In genomic region chr16:3122145-3122860, GRCm38 (mm10) we compare ENCODE assay signal across 8 mouse cellular contexts.
A peak's percentile ranks its signal among the peaks of the same experiment; 100 is the strongest.
DNase-seq lines count a peak whose midpoint lies in the region; ATAC-seq and TF ChIP-seq lines count a peak whose summit lies in the region.
"Not testable (repeated sequence)": the region's sequence is repeated elsewhere in the genome, so short reads cannot be mapped to it uniquely, and the experiment has no call there.

No protein-coding gene starts in this region.

- peak; percentile 17 for ATAC-seq in CD4-positive, CD25-positive, alpha-beta regulatory T cell, adult 4 months
- peak; percentile 22; the same call in 1 of the 2 replicates for ATAC-seq in forebrain, embryonic 11.5 days (replicated peaks; ENCODE audit: low FRiP score)
- peak; percentile 19; the same call in 1 of the 2 replicates for ATAC-seq in hindbrain, embryonic 12.5 days (ENCODE audit: low FRiP score)
- ATAC-seq in kidney, embryonic 16.5 days (ENCODE audit: low FRiP score, low TSS enrichment) = peak; percentile 12; the same call in 1 of the 2 replicates
- peak; percentile 27; the same call in 1 of the 2 replicates for ATAC-seq in liver, embryonic 14.5 days (ENCODE audit: insufficient read depth)
- ATAC-seq in midbrain, embryonic 13.5 days = peak; percentile 44; the same call in 1 of the 2 replicates
- ATAC-seq in stomach, postnatal 0 days (ENCODE audit: low FRiP score, low TSS enrichment) = peak; percentile 17; the same call in 1 of the 2 replicates

- not testable (repeated sequence) for TF ChIP-seq EP300 in liver, embryonic 14.5 days (IDR thresholded peaks at IDR 0.05; ENCODE audit: low read depth); stomach, postnatal 0 days (optimal IDR thresholded peaks at IDR 0.05)

- DNase-seq in WW6 (ENCODE audit: low read depth, low spot score) = peak; percentile 4
- not testable (repeated sequence) for DNase-seq in forebrain, embryonic 11.5 days (ENCODE audit: low spot score); liver, embryonic 14.5 days (ENCODE audit: low read depth in 3 of 3, low spot score in 3 of 3); stomach, postnatal 0 days (ENCODE audit: low spot score)

- H3K9me3 ChIP-seq in forebrain, embryonic 11.5 days (ENCODE audit: control insufficient read depth, low read length); hindbrain, embryonic 12.5 days (replicated peaks); kidney, embryonic 16.5 days (ENCODE audit: low read length); liver, embryonic 14.5 days (ENCODE audit: control insufficient read depth, low read length); midbrain, embryonic 13.5 days; stomach, postnatal 0 days (ENCODE audit: control insufficient read depth, low read length): not testable (repeated sequence)

- not testable (repeated sequence) for H3K27ac ChIP-seq in forebrain, embryonic 11.5 days (ENCODE audit: low read depth, low read length); hindbrain, embryonic 12.5 days; kidney, embryonic 16.5 days (ENCODE audit: low read length); liver, embryonic 14.5 days; midbrain, embryonic 13.5 days; stomach, postnatal 0 days (replicated peaks)

- H3K9ac ChIP-seq in forebrain, embryonic 11.5 days (ENCODE audit: low read length); hindbrain, embryonic 12.5 days; kidney, embryonic 16.5 days (replicated peaks; ENCODE audit: low read length); liver, embryonic 14.5 days (replicated peaks); midbrain, embryonic 13.5 days (replicated peaks); stomach, postnatal 0 days (ENCODE audit: low read length): not testable (repeated sequence)

- 53% methylated on average over 4 of the region's 6 CpGs for WGBS in forebrain, embryonic 11.5 days
- WGBS in hindbrain, embryonic 12.5 days = 59% methylated on average over 4 of the region's 6 CpGs
- WGBS in kidney, embryonic 16.5 days = 58% methylated on average over 4 of the region's 6 CpGs
- 39% methylated on average over 4 of the region's 6 CpGs for WGBS in liver, embryonic 14.5 days (ENCODE audit: insufficient replicate concordance)
- 51% methylated on average over 4 of the region's 6 CpGs for WGBS in midbrain, embryonic 13.5 days
- WGBS in stomach, postnatal 0 days = 50% methylated on average over 4 of the region's 6 CpGs

- H3K27me3 ChIP-seq in forebrain, embryonic 11.5 days (ENCODE audit: control insufficient read depth, insufficient read depth, low read length); hindbrain, embryonic 12.5 days; kidney, embryonic 16.5 days (ENCODE audit: insufficient read depth, low read length); liver, embryonic 14.5 days (ENCODE audit: control insufficient read depth, insufficient read depth, low read length); midbrain, embryonic 13.5 days; stomach, postnatal 0 days (ENCODE audit: control insufficient read depth, insufficient read depth, low read length): not testable (repeated sequence)

- not testable (repeated sequence) for H3K4me2 ChIP-seq in forebrain, embryonic 11.5 days (ENCODE audit: low read depth, low read length, severe bottlenecking); hindbrain, embryonic 12.5 days (replicated peaks); kidney, embryonic 16.5 days (replicated peaks; ENCODE audit: low read depth, low read length); liver, embryonic 14.5 days (ENCODE audit: low read depth); midbrain, embryonic 13.5 days (replicated peaks); stomach, postnatal 0 days (replicated peaks; ENCODE audit: low read depth)

- not testable (repeated sequence) for H3K36me3 ChIP-seq in forebrain, embryonic 11.5 days (ENCODE audit: control insufficient read depth, insufficient read depth, low read length); hindbrain, embryonic 12.5 days; kidney, embryonic 16.5 days (ENCODE audit: insufficient read depth, low read length); liver, embryonic 14.5 days (replicated peaks; ENCODE audit: control insufficient read depth, insufficient read depth, low read depth); midbrain, embryonic 13.5 days; stomach, postnatal 0 days (ENCODE audit: control insufficient read depth, insufficient read depth, low read length)

- not testable (repeated sequence) for H3K4me3 ChIP-seq in forebrain, embryonic 11.5 days (ENCODE audit: low read depth, low read length); hindbrain, embryonic 12.5 days; kidney, embryonic 16.5 days (ENCODE audit: low read length); liver, embryonic 14.5 days (ENCODE audit: insufficient read depth in 1 of 2, low read depth in 2 of 2, low read length in 2 of 2); midbrain, embryonic 13.5 days (replicated peaks); stomach, postnatal 0 days (ENCODE audit: low read depth, low read length)

- not testable (repeated sequence) for TF ChIP-seq CTCF in liver, embryonic 14.5 days (IDR thresholded peaks at IDR 0.05; ENCODE audit: low read depth); stomach, postnatal 0 days (IDR thresholded peaks at IDR 0.05; ENCODE audit: low read depth)

- H3K4me1 ChIP-seq in forebrain, embryonic 11.5 days (replicated peaks; ENCODE audit: control insufficient read depth, insufficient read depth, low read length); hindbrain, embryonic 12.5 days; kidney, embryonic 16.5 days (ENCODE audit: insufficient read depth, low read length); liver, embryonic 14.5 days (replicated peaks; ENCODE audit: control insufficient read depth in 2 of 2, insufficient read depth in 2 of 2, low read length in 1 of 2); midbrain, embryonic 13.5 days (replicated peaks); stomach, postnatal 0 days (replicated peaks; ENCODE audit: control insufficient read depth, insufficient read depth): not testable (repeated sequence)
